Mouse (Mus musculus) ES-E14 (cell line): ENCODE measurements at regions not wholly inside any gene's neighbourhood (a gene's known extent, or its start where the extent isn't known, plus 50 kb on each side); places are given as distances from the start of the nearest gene placed in this dataset.

Experiments used
- DNase-seq: peaks from one replicate; pipeline ENCODE4 v3.0.0-alpha.2; 2013; ENCODE audit warnings: low read depth, low spot score
- H3K27ac ChIP-seq: 2 replicates; pipeline ENCODE4 v1.5.1; 2012; ENCODE audit warnings: low read depth, mild to moderate bottlenecking, low read length, moderate library complexity, mixed read lengths; ENCODE audit not compliant: poor library complexity, insufficient read depth, severe bottlenecking
- H3K36me3 ChIP-seq: 2 replicates; pipeline ENCODE4 v1.6.1; 2012; ENCODE audit warnings: mild to moderate bottlenecking, low read length, moderate library complexity, mixed read lengths; ENCODE audit not compliant: control insufficient read depth, poor library complexity, insufficient read depth, severe bottlenecking
- H3K4me1 ChIP-seq, 2 experiments: fragments of 150-350 bp in 1 of 2; sonication (generic) in 1 of 2; 2 replicates each; pipeline ENCODE4 v1.6.1; 2012; ENCODE audit warnings: low read length in 2 of 2, mild to moderate bottlenecking in 1 of 2, mixed read lengths in 1 of 2; ENCODE audit not compliant: control insufficient read depth in 2 of 2, insufficient read depth in 2 of 2, poor library complexity in 1 of 2
- H3K4me3 ChIP-seq, 2 experiments: fragments of 150-350 bp in 1 of 2; sonication (generic) in 1 of 2; 2 replicates each; pipeline ENCODE4 v1.5.1; 2012; ENCODE audit warnings: low read length in 2 of 2, low read depth in 1 of 2, mild to moderate bottlenecking in 1 of 2, mixed read lengths in 1 of 2; ENCODE audit not compliant: insufficient read depth in 1 of 2, poor library complexity in 1 of 2, severe bottlenecking in 1 of 2
- H3K9ac ChIP-seq: 2 replicates; pipeline ENCODE4 v1.6.1; 2012; ENCODE audit warnings: low read depth, mild to moderate bottlenecking, low read length, mixed read lengths; ENCODE audit not compliant: poor library complexity, insufficient read depth, severe bottlenecking
- H3K9me3 ChIP-seq: fragments of 150-350 bp; sonication (generic); 2 replicates; pipeline ENCODE4 v1.6.1; 2012; ENCODE audit warnings: low read depth, mild to moderate bottlenecking, low read length; ENCODE audit not compliant: control insufficient read depth, insufficient read depth
- CHD2 ChIP-seq: IDR thresholded peaks from 2 replicates; pipeline ENCODE4 v1.6.1; 2014; ENCODE audit warnings: mild to moderate bottlenecking, low read depth, low read length, inconsistent platforms
- HCFC1 ChIP-seq: IDR thresholded peaks from 2 replicates; pipeline ENCODE4 v1.6.1; 2012; ENCODE audit warnings: low read length, inconsistent platforms, borderline replicate concordance; ENCODE audit not compliant: insufficient read depth
- MAFK ChIP-seq: IDR thresholded peaks from 2 replicates; pipeline ENCODE4 v1.6.1; 2014; ENCODE audit warnings: mild to moderate bottlenecking, low read depth, low read length, inconsistent platforms; ENCODE audit not compliant: insufficient read depth
- ZC3H11A ChIP-seq: IDR thresholded peaks from 2 replicates; pipeline ENCODE4 v1.6.1; 2012; ENCODE audit warnings: low read depth, mild to moderate bottlenecking, inconsistent platforms, low read length, borderline replicate concordance
- ZNF384 ChIP-seq: IDR thresholded peaks from 2 replicates; pipeline ENCODE4 v1.6.1; 2012; ENCODE audit warnings: low read depth, low read length, inconsistent platforms
- in situ Hi-C, 2 experiments: fragments of 600-800 bp; cut with MboI; formaldehyde crosslinking; loops; one replicate each; pipeline ENCODE4 v1.15.1; 2025; ENCODE audit warnings: low sequenced_read_pairs in 2 of 2, inconsistent platforms in 1 of 2; ENCODE audit not compliant: unreplicated experiment in 2 of 2

- Histone ChIP-seq H3K4me3 (no peak overlapping the region), H3K9me3 (no peaks in the 10 kb centered on the region), H3K4me1 (no peaks in the 10 kb centered on the region), H3K27ac (no peak overlapping the region), H3K9ac (no peak overlapping the region), H3K36me3 (no peaks in the 10 kb centered on the region)
- no peak for DNase-seq
- TF ChIP-seq ZC3H11A (no peak), MAFK (no peak), ZNF384 (no peak), CHD2 (no peak)
- in situ Hi-C loops = no loop called here
Measured at GRCm38 (mm10) chr9:13905086-13905669, 77.7 kb downstream of the Fam76b start.

GRCm38 (mm10) chr9:13906736-13907135, 79.2 kb downstream of the Fam76b start:
- TF ChIP-seq ZNF384 (no peak), HCFC1 (no peak), ZC3H11A (no peak), MAFK (no peak), CHD2 (no peak)
- Histone ChIP-seq H3K4me3 (no peak overlapping the region), H3K9ac (no peak overlapping the region; the same call in 1 of the 2 replicates), H3K4me1 (no peaks in the 10 kb centered on the region), H3K36me3 (no peaks in the 10 kb centered on the region), H3K27ac (no peak overlapping the region), H3K9me3 (no peaks in the 10 kb centered on the region)
- in situ Hi-C loops = no loop called here
- DNase-seq = no peak

GRCm38 (mm10) chr9:13909604-13910003, 82.1 kb downstream of the Fam76b start:
- no peaks in the 10 kb centered on the region for H3K36me3 ChIP-seq
- no peak overlapping the region for H3K4me3 ChIP-seq
- H3K4me1 ChIP-seq = no peaks in the 10 kb centered on the region
- no peak for DNase-seq
- no peak for TF ChIP-seq CHD2
- TF ChIP-seq MAFK = no peak
- TF ChIP-seq ZC3H11A = no peak
- no peak for TF ChIP-seq HCFC1
- TF ChIP-seq ZNF384 = no peak
- no peak overlapping the region for H3K27ac ChIP-seq
- in situ Hi-C loops = no loop called here
- H3K9me3 ChIP-seq = no peaks in the 10 kb centered on the region
- H3K9ac ChIP-seq = no peak overlapping the region

DNA sequence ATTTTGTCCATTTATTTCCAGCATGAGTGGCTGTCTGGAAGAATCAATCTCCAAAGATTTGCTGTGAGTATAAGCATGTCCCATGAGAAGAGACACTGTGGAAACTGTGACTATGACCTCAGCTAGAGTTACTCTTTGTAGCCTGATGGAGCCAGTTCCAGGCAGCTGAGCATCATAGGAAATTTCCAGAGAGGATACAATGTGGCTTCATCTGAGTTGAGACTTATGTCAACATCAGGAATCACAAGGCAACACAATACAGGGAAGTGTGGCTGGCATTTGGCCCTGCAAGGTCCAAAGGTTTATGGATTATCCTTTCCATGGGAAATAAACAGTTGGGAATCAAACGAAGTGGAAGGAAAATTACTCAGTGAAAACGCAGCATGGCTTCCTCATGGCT, 82.6 kb downstream of the Fam76b start:
- no peak for DNase-seq
- H3K4me1 ChIP-seq = no peaks in the 10 kb centered on the region
- no peaks in the 10 kb centered on the region for H3K9me3 ChIP-seq
- H3K27ac ChIP-seq = no peak overlapping the region
- no peak overlapping the region for H3K9ac ChIP-seq
- H3K4me3 ChIP-seq = no peak overlapping the region
- no peaks in the 10 kb centered on the region for H3K36me3 ChIP-seq
- in situ Hi-C loops = no loop called here
- TF ChIP-seq MAFK = no peak
- TF ChIP-seq ZC3H11A = no peak
- TF ChIP-seq HCFC1 = no peak
- no peak for TF ChIP-seq ZNF384
- no peak for TF ChIP-seq CHD2

DNA sequence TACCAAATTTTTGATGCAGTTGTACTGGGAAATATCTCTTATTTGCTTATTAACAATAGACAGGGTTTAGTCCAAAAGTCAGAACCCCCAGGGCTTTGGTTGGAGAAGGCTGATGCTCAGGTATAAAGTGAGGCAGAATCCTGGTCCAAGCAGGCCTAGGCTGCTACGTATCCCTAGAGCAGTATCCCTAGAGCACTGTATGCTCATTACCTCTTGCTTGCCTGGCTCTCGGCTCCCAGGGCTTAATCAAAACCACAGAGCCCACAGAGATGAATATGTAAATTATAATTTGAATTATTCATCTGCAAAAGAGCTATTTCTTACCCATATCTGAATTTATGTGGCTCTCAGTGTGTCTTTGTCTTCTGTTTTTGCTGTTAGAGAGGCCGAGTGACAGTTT, 85.9 kb downstream of the Fam76b start:
- Histone ChIP-seq H3K4me1 (no peaks in the 10 kb centered on the region), H3K9me3 (no peaks in the 10 kb centered on the region), H3K4me3 (no peak overlapping the region), H3K27ac (no peak overlapping the region), H3K9ac (no peak overlapping the region), H3K36me3 (no peaks in the 10 kb centered on the region)
- TF ChIP-seq MAFK (no peak), CHD2 (no peak), ZC3H11A (no peak), ZNF384 (no peak), HCFC1 (no peak)
- in situ Hi-C loops = no loop called here
- DNase-seq = no peak
